Mouse (Mus musculus): ENCODE measurements around the gene Surf2. TPM values are rescaled to one million over a fixed set of nuclear protein-coding genes. Genes with fewer than 3 reads are reported as not detected.

Surf2 gene
- polyA plus RNA-seq, 1 experiment from 2014 or later: 33.0 TPM

DNA sequence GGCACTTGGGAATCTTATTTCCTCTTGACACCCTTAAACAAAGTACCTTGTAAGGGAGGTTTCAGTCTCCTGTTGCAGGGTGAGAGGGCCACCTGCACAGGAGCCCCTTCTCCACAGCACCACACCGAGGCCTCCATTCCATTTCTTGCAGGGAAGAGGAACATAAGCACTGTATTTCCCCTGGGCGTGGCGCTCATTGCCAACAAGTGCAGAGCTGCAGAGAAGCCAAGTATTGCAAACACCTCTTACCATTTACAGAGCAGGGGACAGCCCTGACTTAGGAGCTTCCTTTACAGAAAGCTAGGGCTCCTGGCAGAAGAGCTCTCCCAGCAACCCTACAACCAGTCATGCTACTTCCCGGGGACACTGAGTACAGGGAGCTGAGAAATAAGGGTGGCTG lies 36.0 kb downstream of the Surf2 start:
- no peak overlapping the region for H3K9ac ChIP-seq (ENCODE audit: low read length)
- WGBS: 85% methylated on average over 4 of the region's 4 CpGs

DNA sequence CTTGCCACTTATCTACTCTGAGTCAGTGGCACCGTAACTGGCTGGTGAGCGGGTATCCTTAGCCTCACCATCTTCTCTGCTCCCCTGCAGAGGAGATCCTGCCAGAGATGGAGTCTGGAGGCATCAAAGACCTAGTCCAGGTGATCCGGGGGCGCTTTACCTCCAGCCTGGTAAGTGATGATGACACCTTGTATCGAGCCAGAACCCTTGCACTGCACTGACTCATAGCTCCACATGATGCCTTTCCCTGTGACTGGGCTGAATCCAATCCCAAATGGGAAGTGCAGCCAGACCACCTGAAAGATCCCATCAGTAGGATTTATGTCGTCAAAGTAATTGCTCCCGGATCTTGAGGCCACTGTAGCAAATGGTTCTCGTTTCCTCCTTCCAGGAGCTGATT lies 36.7 kb downstream of the Surf2 start:
- ATAC-seq (ENCODE audit: low read depth): no peak
- Histone ChIP-seq H3K36me3 (ENCODE audit: control insufficient read depth, insufficient read depth, low read length) (peaks cover 43% of the 10 kb centered on the region), H3K4me2 (ENCODE audit: low read depth, low read length) (no peak overlapping the region), H3K4me3 (ENCODE audit: low read length) (no peak overlapping the region), H3K9me3 (ENCODE audit: control insufficient read depth, low read length) (no peaks in the 10 kb centered on the region), H3K9ac (ENCODE audit: low read length) (no peak overlapping the region), H3K27me3 (ENCODE audit: control insufficient read depth, insufficient read depth, low read depth, low read length) (no peaks in the 10 kb centered on the region), H3K27ac (ENCODE audit: low read length) (no peak overlapping the region), H3K4me1 (replicated peaks; ENCODE audit: control insufficient read depth, insufficient read depth, low read length) (no peaks in the 10 kb centered on the region)
- WGBS: 91% methylated on average over 8 of the region's 8 CpGs

More for the DNA sequence above, 36.0 kb downstream of the Surf2 start:
- H3K4me3 ChIP-seq (ENCODE audit: low read length): no peak overlapping the region
- no peaks in the 10 kb centered on the region for H3K4me1 ChIP-seq (replicated peaks; ENCODE audit: control insufficient read depth, insufficient read depth, low read length)
- H3K9me3 ChIP-seq (ENCODE audit: control insufficient read depth, low read length): no peaks in the 10 kb centered on the region
- H3K27me3 ChIP-seq (ENCODE audit: control insufficient read depth, insufficient read depth, low read depth, low read length): no peaks in the 10 kb centered on the region
- ATAC-seq (ENCODE audit: low read depth): no peak
- no peak overlapping the region for H3K4me2 ChIP-seq (ENCODE audit: low read depth, low read length)
- no peak overlapping the region for H3K27ac ChIP-seq (ENCODE audit: low read length)
- H3K36me3 ChIP-seq (ENCODE audit: control insufficient read depth, insufficient read depth, low read length): peaks cover 38% of the 10 kb centered on the region

DNA sequence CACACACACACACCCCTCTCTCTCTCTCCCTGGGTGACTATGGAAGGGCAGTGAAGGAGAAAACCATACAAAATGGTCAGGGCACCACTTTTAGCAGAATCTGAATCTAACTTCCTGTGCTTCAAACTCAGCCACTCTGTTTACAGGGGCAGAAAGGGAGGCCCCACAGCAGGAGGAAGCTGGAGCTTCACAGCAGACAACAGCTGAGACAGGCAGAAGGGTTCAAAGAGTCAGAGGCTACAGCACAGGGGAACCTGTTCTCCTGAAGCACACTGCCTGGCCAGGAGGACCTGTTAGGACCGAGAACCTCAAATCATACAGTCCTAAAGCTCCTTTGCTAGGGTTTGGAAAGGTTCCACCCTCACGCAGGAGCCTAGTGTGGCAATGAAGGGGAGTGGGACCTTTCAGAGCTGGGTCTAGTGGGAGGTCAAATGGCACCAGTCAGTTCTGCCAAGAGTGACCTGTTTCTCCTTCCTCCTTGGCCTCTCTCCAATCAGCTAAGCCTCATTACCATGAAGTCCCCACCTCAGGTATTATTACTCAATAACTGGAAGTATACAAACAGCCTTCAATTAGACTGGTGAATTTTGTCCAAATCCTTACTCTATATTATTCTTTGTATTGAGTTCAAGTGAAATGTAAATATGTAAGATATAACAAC lies 38.7 kb downstream of the Surf2 start:
- Histone ChIP-seq H3K9me3 (ENCODE audit: control insufficient read depth, low read length) (no peaks in the 10 kb centered on the region), H3K27ac (ENCODE audit: low read length) (no peak overlapping the region), H3K36me3 (ENCODE audit: control insufficient read depth, insufficient read depth, low read length) (peaks cover 57% of the 10 kb centered on the region), H3K4me3 (ENCODE audit: low read length) (no peak overlapping the region), H3K9ac (ENCODE audit: low read length) (no peak overlapping the region), H3K27me3 (ENCODE audit: control insufficient read depth, insufficient read depth, low read depth, low read length) (no peaks in the 10 kb centered on the region), H3K4me1 (replicated peaks; ENCODE audit: control insufficient read depth, insufficient read depth, low read length) (no peaks in the 10 kb centered on the region), H3K4me2 (ENCODE audit: low read depth, low read length) (no peak overlapping the region)
- ATAC-seq (ENCODE audit: low read depth): no peak
- WGBS: 79% methylated on average over 2 of the region's 2 CpGs

DNA sequence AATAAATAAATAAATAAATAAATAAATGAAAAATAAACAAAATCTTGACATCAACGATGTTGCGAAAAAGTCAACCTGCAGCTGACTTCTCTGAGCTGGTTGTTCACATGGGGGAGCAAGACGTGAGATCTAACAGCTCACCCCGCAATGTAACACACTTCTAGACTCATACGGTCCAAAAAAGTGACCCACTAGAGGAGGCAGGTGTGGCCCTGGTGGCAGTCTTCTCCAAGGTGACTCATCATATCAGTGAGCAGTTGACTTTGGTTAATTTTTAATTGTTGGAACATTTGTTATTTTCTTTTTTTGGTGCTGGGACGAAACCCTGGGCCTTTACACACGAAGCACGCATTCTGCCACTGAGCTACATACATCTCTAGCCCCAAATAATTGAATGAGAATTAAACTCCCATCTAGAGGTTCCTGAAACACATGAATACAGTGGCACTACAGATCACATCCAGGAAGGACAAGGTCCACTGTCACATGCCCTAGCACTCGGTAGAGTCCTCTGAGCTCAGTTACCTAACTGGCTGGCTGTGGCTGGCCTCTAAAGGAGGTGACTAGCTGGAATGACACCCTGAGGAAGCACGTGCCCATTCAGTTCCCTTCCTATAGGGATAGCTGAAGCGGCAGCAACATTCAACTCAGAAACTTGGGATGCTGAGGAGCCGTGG lies 40.8 kb downstream of the Surf2 start:
- Histone ChIP-seq H3K4me3 (ENCODE audit: low read length) (no peak overlapping the region), H3K4me2 (ENCODE audit: low read depth, low read length) (no peak overlapping the region), H3K9ac (ENCODE audit: low read length) (no peak overlapping the region), H3K9me3 (ENCODE audit: control insufficient read depth, low read length) (no peaks in the 10 kb centered on the region), H3K27ac (ENCODE audit: low read length) (no peak overlapping the region), H3K27me3 (ENCODE audit: control insufficient read depth, insufficient read depth, low read depth, low read length) (no peaks in the 10 kb centered on the region), H3K36me3 (ENCODE audit: control insufficient read depth, insufficient read depth, low read length) (peaks cover 64% of the 10 kb centered on the region), H3K4me1 (replicated peaks; ENCODE audit: control insufficient read depth, insufficient read depth, low read length) (no peaks in the 10 kb centered on the region)
- WGBS: 90% methylated on average over 12 of the region's 12 CpGs
- ATAC-seq (ENCODE audit: low read depth): no peak

DNA sequence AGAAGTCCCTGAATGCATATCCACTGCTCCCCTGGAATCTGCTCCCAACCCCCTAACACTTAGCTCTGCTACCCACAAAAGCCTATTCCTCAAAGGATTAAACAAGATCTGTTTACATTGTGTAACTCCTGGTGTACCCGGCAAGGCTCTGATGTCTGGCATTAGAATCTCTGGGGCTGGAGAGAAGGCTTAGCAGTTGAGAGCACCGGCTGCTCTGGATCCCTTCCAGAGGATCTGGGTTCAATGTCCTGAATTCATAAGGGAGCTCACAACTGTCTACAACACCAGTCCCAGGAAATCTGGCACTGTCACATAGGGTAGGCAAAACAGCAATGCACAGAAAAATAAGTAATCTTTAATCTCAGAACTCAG lies 41.3 kb downstream of the Surf2 start:
- no peak overlapping the region for H3K4me2 ChIP-seq (ENCODE audit: low read depth, low read length)
- ATAC-seq (ENCODE audit: low read depth): no peak
- no peak overlapping the region for H3K4me3 ChIP-seq (ENCODE audit: low read length)
- WGBS: 75% methylated on average over 2 of the region's 2 CpGs
- H3K27me3 ChIP-seq (ENCODE audit: control insufficient read depth, insufficient read depth, low read depth, low read length): no peaks in the 10 kb centered on the region
- H3K9me3 ChIP-seq (ENCODE audit: control insufficient read depth, low read length): no peaks in the 10 kb centered on the region
- no peak overlapping the region for H3K27ac ChIP-seq (ENCODE audit: low read length)
- H3K9ac ChIP-seq (ENCODE audit: low read length): no peak overlapping the region
- peaks cover 64% of the 10 kb centered on the region for H3K36me3 ChIP-seq (ENCODE audit: control insufficient read depth, insufficient read depth, low read length)
- no peaks in the 10 kb centered on the region for H3K4me1 ChIP-seq (replicated peaks; ENCODE audit: control insufficient read depth, insufficient read depth, low read length)

DNA sequence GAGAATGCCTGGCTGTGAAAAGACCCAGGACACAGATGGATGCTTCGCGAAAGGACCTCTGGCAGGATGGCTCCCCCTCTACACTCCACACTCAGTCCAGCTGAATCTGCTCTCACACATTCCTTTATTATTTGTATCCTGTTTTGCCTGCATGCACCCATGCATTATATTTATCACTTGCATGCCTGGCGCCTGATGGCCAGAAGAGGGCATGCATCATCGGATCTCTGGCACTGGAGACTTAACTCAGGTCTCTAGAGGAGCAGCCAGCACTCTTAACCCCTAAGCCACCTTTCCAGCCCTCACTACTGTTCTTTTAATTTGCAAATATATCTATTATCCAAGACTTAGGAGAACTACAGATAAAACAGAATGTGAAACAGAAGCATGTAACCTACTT lies 44.6 kb downstream of the Surf2 start:
- H3K4me2 ChIP-seq (ENCODE audit: low read depth, low read length): no peak overlapping the region
- H3K4me1 ChIP-seq (replicated peaks; ENCODE audit: control insufficient read depth, insufficient read depth, low read length): peaks cover 13% of the 10 kb centered on the region
- no peaks in the 10 kb centered on the region for H3K9me3 ChIP-seq (ENCODE audit: control insufficient read depth, low read length)
- H3K27me3 ChIP-seq (ENCODE audit: control insufficient read depth, insufficient read depth, low read depth, low read length): no peaks in the 10 kb centered on the region
- H3K4me3 ChIP-seq (ENCODE audit: low read length): no peak overlapping the region
- no peak overlapping the region for H3K9ac ChIP-seq (ENCODE audit: low read length)
- no peak for ATAC-seq (ENCODE audit: low read depth)
- no peak overlapping the region for H3K27ac ChIP-seq (ENCODE audit: low read length)
- peaks cover 38% of the 10 kb centered on the region for H3K36me3 ChIP-seq (ENCODE audit: control insufficient read depth, insufficient read depth, low read length)
- 72% methylated on average over 4 of the region's 4 CpGs for WGBS

DNA sequence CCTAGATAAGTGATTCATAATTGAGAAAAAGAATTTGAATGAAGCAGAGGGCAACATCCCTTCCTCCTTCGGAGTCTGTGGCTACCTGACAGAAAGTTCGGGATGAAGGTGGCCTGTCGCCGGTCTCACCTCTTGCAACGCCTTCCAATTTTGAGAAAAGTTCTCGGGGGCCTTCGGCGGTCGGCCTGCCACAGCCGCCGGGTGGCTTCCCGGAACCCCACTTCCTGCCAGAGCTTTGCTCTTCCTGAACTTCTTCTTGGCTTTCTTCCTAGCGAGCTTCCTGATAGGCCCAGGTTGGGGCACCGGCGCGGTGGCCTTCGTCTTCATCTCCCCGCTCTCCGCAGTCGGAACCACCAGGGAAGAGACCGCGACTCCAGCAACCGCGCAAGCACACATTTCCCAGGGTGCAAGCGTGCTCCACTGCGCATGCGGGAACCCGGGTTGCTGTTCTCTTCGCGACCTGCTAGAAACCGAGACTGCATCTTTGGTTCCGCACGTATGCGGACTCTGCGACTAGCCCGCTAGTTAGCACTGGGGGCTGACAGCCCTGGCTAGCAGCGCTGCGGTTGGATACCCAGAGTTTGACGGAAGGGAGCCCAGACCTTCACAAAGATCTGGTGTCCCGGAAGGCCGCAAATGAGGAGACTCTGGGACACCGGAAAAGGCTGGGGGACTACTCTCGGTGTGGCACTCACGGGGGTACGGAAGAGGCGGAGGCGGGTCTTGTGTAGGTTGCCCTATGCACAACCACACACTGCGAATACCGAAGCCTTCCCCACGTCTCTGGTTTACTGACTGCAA lies 48.0 kb downstream of the Surf2 start, which contains the start of gene Rexo4:
Gene Rexo4 (minus strand): TSS at position 464 of the 801 bp plus-strand sequence.
- Histone ChIP-seq H3K27ac (ENCODE audit: low read length) (peak within 1 kb of the TSS; percentile 99), H3K4me2 (ENCODE audit: low read depth, low read length) (peak within 1 kb of the TSS; percentile 91), H3K9ac (ENCODE audit: low read length) (peak within 1 kb of the TSS; percentile 97), H3K4me1 (replicated peaks; ENCODE audit: control insufficient read depth, insufficient read depth, low read length) (peaks cover 13% of the 10 kb centered on the region), H3K4me3 (ENCODE audit: low read length) (peak within 1 kb of the TSS; percentile 93), H3K27me3 (ENCODE audit: control insufficient read depth, insufficient read depth, low read depth, low read length) (no peaks in the 10 kb centered on the region), H3K36me3 (ENCODE audit: control insufficient read depth, insufficient read depth, low read length) (peaks cover 12% of the 10 kb centered on the region), H3K9me3 (ENCODE audit: control insufficient read depth, low read length) (peaks cover 3% of the 10 kb centered on the region; the same call in 1 of the 2 replicates)
- peak; percentile 96 for ATAC-seq (ENCODE audit: low read depth)
- WGBS: under 1% methylated on average over 50 of the region's 50 CpGs

DNA sequence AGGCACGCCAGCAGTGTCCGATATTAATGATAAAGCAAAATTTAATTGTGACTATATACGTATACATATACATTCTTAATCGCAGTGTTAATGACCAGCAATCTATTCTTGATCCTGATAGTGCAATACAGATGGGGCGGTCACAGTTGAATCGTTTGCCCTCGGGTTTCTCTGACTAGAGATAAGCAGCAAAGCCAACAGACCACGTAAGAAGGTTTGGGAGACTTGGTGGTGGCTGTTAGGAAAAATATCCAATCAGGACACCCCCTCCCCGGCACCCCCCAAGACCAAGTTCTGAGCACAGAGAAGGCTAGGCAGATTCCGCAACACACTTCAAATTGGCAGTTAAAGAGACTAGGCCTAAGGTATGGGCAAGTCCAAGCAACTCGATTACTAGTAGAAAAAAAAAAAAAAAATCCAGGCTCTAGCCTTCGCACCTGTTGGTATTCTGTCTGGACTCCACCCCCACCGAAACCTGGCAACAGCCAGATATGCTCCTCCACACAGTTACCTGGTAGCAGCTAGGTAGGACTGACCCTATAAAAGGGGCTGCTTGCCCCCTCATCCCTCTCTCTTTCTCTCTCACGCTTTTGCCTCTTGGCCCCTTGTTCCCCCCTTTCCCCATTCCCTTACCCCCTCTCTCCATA lies 48.7 kb downstream of the Surf2 start:
- no peak for ATAC-seq (ENCODE audit: low read depth)
- peak overlapping the region; percentile 93 for H3K4me3 ChIP-seq (ENCODE audit: low read length)
- H3K4me2 ChIP-seq (ENCODE audit: low read depth, low read length): peak overlapping the region; percentile 91
- peak overlapping the region; percentile 99 for H3K27ac ChIP-seq (ENCODE audit: low read length)
- H3K9ac ChIP-seq (ENCODE audit: low read length): peak overlapping the region; percentile 97
- peaks cover 8% of the 10 kb centered on the region for H3K36me3 ChIP-seq (ENCODE audit: control insufficient read depth, insufficient read depth, low read length)
- peaks cover 3% of the 10 kb centered on the region; the same call in 1 of the 2 replicates for H3K9me3 ChIP-seq (ENCODE audit: control insufficient read depth, low read length)
- no peaks in the 10 kb centered on the region for H3K27me3 ChIP-seq (ENCODE audit: control insufficient read depth, insufficient read depth, low read depth, low read length)
- WGBS: 10% methylated on average over 14 of the region's 14 CpGs
- H3K4me1 ChIP-seq (replicated peaks; ENCODE audit: control insufficient read depth, insufficient read depth, low read length): peaks cover 13% of the 10 kb centered on the region

DNA sequence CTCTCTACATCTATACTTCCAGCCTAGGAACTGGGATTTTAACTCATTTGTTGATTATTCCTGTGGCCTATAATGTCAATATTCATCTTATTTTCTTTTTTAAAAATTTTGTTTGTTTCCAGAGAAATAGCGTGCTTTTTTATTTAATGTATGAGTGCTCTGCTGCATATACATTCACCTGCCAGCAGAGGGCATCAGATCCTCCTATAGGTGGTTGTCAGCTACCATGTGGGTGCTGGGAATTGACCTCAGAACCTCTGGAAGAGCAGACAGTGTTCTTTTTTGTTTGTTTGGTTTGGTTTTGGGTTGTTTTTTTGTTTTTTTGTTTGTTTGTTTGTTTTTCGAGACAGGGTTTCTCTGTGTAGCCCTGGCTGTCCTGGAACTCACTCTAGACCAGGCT lies 51.1 kb downstream of the Surf2 start:
- ATAC-seq (ENCODE audit: low read depth): no peak
- H3K9me3 ChIP-seq (ENCODE audit: control insufficient read depth, low read length): peaks cover 3% of the 10 kb centered on the region; the same call in 1 of the 2 replicates
- WGBS: 67% methylated on average over 2 of the region's 2 CpGs

More for the DNA sequence above, 51.1 kb downstream of the Surf2 start:
- Histone ChIP-seq H3K9ac (ENCODE audit: low read length) (no peak overlapping the region), H3K27me3 (ENCODE audit: control insufficient read depth, insufficient read depth, low read depth, low read length) (no peaks in the 10 kb centered on the region), H3K4me3 (ENCODE audit: low read length) (no peak overlapping the region), H3K36me3 (ENCODE audit: control insufficient read depth, insufficient read depth, low read length) (no peaks in the 10 kb centered on the region), H3K4me1 (replicated peaks; ENCODE audit: control insufficient read depth, insufficient read depth, low read length) (peaks cover 13% of the 10 kb centered on the region), H3K27ac (ENCODE audit: low read length) (no peak overlapping the region), H3K4me2 (ENCODE audit: low read depth, low read length) (no peak overlapping the region)
